ENCODE assay signal across 7 mouse cellular contexts in the genomic region with DNA sequence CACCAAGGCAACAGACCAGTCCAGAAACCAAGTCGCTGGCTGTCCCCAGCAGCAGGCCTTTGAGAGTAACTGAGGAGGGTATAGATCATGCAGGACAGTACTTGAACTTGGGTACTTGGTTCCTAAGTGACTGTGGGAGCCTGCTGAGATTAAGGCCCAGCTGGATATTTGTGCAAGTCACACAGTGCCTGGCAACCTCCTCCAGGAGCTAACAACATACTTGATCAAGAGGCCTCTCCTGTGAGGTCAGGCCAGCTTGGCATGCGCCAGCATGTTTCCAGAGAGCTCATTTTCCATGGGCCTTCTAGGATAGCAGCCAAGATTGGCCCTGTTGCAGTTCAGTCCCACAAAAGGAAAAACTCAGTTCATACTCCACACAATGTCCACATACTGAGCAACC. TPM values are rescaled to one million over a fixed set of nuclear protein-coding genes. Genes with fewer than 3 reads are reported as not detected.
DNase-seq lines count a peak whose midpoint lies in the region; ATAC-seq lines count a peak whose summit lies in the region.

No protein-coding gene starts in this region.

- H3K4me1 ChIP-seq in neural tube, embryonic 14.5 days (ENCODE audit: control insufficient read depth, insufficient read depth, low read length) = 0 out of 2 replicates have a peak, but pooled peaks cover 7% of the 10 kb centered on the region

- peaks cover 16% of the 10 kb centered on the region for H3K27me3 ChIP-seq in neural tube, embryonic 14.5 days (ENCODE audit: control insufficient read depth, insufficient read depth, low read length)

- H3K4me2 ChIP-seq in neural tube, embryonic 14.5 days (ENCODE audit: low read depth, low read length) = no peak overlapping the region

- intact Hi-C loops in gastrocnemius, postnatal 14 days (cut with DNase I; ENCODE audit: low total_unique reads) = no loop called here
- intact Hi-C loops in heart, postnatal 36 days (cut with DNase I) = no loop called here

- peak; percentile 66 for DNase-seq in kidney, adult 9 months
- no peak for DNase-seq in kidney, postnatal 10 days
- peak; percentile 47 for DNase-seq in gastrocnemius, postnatal 14 days
- peak; percentile 51 to 62 for DNase-seq in heart, postnatal 36 days
- no peak for DNase-seq in spleen, adult 18-20 months
- no peak for DNase-seq in cerebellum, adult 18-20 months

- WGBS in neural tube, embryonic 14.5 days = 63% methylated on average over 2 of the region's 2 CpGs

- H3K36me3 ChIP-seq in neural tube, embryonic 14.5 days (ENCODE audit: control insufficient read depth, insufficient read depth, low read length) = no peaks in the 10 kb centered on the region

- peak; percentile 64; the same call in 1 of the 2 replicates for ATAC-seq in neural tube, embryonic 14.5 days (ENCODE audit: low read depth)

- no peak overlapping the region for H3K4me3 ChIP-seq in neural tube, embryonic 14.5 days (ENCODE audit: low read depth, low read length)

- no peak overlapping the region for H3K27ac ChIP-seq in neural tube, embryonic 14.5 days (ENCODE audit: low read depth, low read length)

- no peaks in the 10 kb centered on the region for H3K9me3 ChIP-seq in neural tube, embryonic 14.5 days (ENCODE audit: control insufficient read depth, low read length)

- no peak overlapping the region for H3K9ac ChIP-seq in neural tube, embryonic 14.5 days (replicated peaks; ENCODE audit: low read depth, low read length)

RNA-seq across cellular contexts. Expression of gene Hes1, which starts 7.3 kb away (rescaled TPM):
- 10 to 100 TPM; 19.0 to 19.4 TPM for total RNA-seq in gastrocnemius, postnatal 14 days (2021)
- total RNA-seq in heart, postnatal 36 days (2021) = 10 to 100 TPM; 20.6 to 27.4 TPM
- 8.1 and 12.7 TPM in 2 replicates for polyA plus RNA-seq in neural tube, embryonic 14.5 days (2014; fragmentation: Nextera tagmentation; extraction: Ambion mirVana)

Comparison
In these comparisons a context has a peak if more than half of its experiments do, and no peak if none do; other contexts are left out.
1. DNase-seq: peak in kidney, adult 9 months (single experiment), gastrocnemius, postnatal 14 days (single experiment) and heart, postnatal 36 days (2 of 2); none in kidney, postnatal 10 days (single experiment), spleen, adult 18-20 months (0 of 2) and cerebellum, adult 18-20 months (0 of 2).